Mouse (Mus musculus) embryonic facial prominence, embryonic 12.5 days (tissue): ENCODE measurements around the gene Isoc2a. TPM values are rescaled to one million over a fixed set of nuclear protein-coding genes. Genes with fewer than 3 reads are reported as not detected.

Experiments used
- polyA plus RNA-seq: library from polyadenylated mRNA; unstranded; fragments of >200 nt; fragmentation: Nextera tagmentation; extraction: Ambion mirVana; gene quantifications from 2 replicates; pipeline ENCODE4 v1.2.1, GENCODE M21; 2016

The Isoc2a gene
- polyA plus RNA-seq, 1 experiment from 2014 or later: 0.93 TPM

Other genes starting within 250 kb of the Isoc2a start
- gene Tmem86b, start 245.7 kb upstream of the Isoc2a start, polyA plus RNA-seq: 1.9 and 2.2 TPM in 2 replicates
- 10.6 and 11.7 TPM in 2 replicates for gene Ppp6r1, start 218.1 kb upstream of the Isoc2a start, polyA plus RNA-seq
- gene Hspbp1, start 192.1 kb upstream of the Isoc2a start, polyA plus RNA-seq: 103 and 107 TPM in 2 replicates
- gene Brsk1, start 186.5 kb upstream of the Isoc2a start, polyA plus RNA-seq: 2.8 and 3.6 TPM in 2 replicates
- gene Tmem150b, start 151.9 kb upstream of the Isoc2a start, polyA plus RNA-seq: 0.33 TPM in 1 of 2 replicates, not detected in the other
- gene Kmt5c, start 137.0 kb upstream of the Isoc2a start, polyA plus RNA-seq: 71.1 and 77.3 TPM in 2 replicates
- 66.1 and 67.8 TPM in 2 replicates for gene Cox6b2, start 124.1 kb upstream of the Isoc2a start, polyA plus RNA-seq
- not detected in 2 replicates for gene Fam71e2, start 105.9 kb upstream of the Isoc2a start, polyA plus RNA-seq
- gene Il11, start 94.3 kb upstream of the Isoc2a start, polyA plus RNA-seq: 0.10 TPM in 1 of 2 replicates, not detected in the other
- not detected in 2 replicates for gene Tmem190, start 94.2 kb upstream of the Isoc2a start, polyA plus RNA-seq
- 5.8 and 6.2 TPM in 2 replicates for gene Tmem238, start 87.5 kb upstream of the Isoc2a start, polyA plus RNA-seq
- gene Rpl28, start 84.3 kb upstream of the Isoc2a start, polyA plus RNA-seq: 388 and 404 TPM in 2 replicates
- gene Ube2s, start 64.6 kb upstream of the Isoc2a start, polyA plus RNA-seq: 422 and 452 TPM in 2 replicates
- gene Shisa7, start 32.5 kb upstream of the Isoc2a start, polyA plus RNA-seq: 0.48 and 0.52 TPM in 2 replicates
- 4.1 and 4.4 TPM in 2 replicates for gene Isoc2b, start 6.9 kb upstream of the Isoc2a start, polyA plus RNA-seq
- not detected in 2 replicates for gene Gm36210, start 29.4 kb downstream of the Isoc2a start, polyA plus RNA-seq
- gene Zfp628, start 38.1 kb downstream of the Isoc2a start, polyA plus RNA-seq: 4.0 and 4.3 TPM in 2 replicates
- 5.4 and 7.7 TPM in 2 replicates for gene Nat14, start 44.9 kb downstream of the Isoc2a start, polyA plus RNA-seq
- 1.5 and 1.6 TPM in 2 replicates for gene Ssc5d, start 48.6 kb downstream of the Isoc2a start, polyA plus RNA-seq
- 0.20 and 0.32 TPM in 2 replicates for gene Sbk2, start 87.3 kb downstream of the Isoc2a start, polyA plus RNA-seq
- gene Sbk3, start 94.0 kb downstream of the Isoc2a start, polyA plus RNA-seq: 0.06 TPM in 1 of 2 replicates, not detected in the other
- gene Zfp579, start 119.0 kb downstream of the Isoc2a start, polyA plus RNA-seq: 43.3 and 46.7 TPM in 2 replicates
- gene Zfp524, start 137.3 kb downstream of the Isoc2a start, polyA plus RNA-seq: 9.3 and 10.6 TPM in 2 replicates
- gene Fiz1, start 137.5 kb downstream of the Isoc2a start, polyA plus RNA-seq: 58.9 and 59.3 TPM in 2 replicates
- gene Gm44973, start 138.3 kb downstream of the Isoc2a start, polyA plus RNA-seq: not detected in 2 replicates
- gene Zfp865, start 143.2 kb downstream of the Isoc2a start, polyA plus RNA-seq: 8.2 TPM in 2 replicates
- gene Ccdc106, start 143.4 kb downstream of the Isoc2a start, polyA plus RNA-seq: 35.5 and 38.4 TPM in 2 replicates
- not detected in 2 replicates for gene 4632433K11Rik, start 157.0 kb downstream of the Isoc2a start, polyA plus RNA-seq
- gene Zfp784, start 161.3 kb downstream of the Isoc2a start, polyA plus RNA-seq: 5.4 and 5.7 TPM in 2 replicates
- gene Zfp580, start 174.4 kb downstream of the Isoc2a start, polyA plus RNA-seq: 36.4 and 41.8 TPM in 2 replicates
- 159 and 161 TPM in 2 replicates for gene U2af2, start 185.0 kb downstream of the Isoc2a start, polyA plus RNA-seq
- gene Epn1, start 203.1 kb downstream of the Isoc2a start, polyA plus RNA-seq: 66.0 and 67.2 TPM in 2 replicates
- gene Rfpl4, start 239.8 kb downstream of the Isoc2a start, polyA plus RNA-seq: not detected in 2 replicates
- gene Rasl2-9, start 248.8 kb downstream of the Isoc2a start, polyA plus RNA-seq: 0.22 and 0.27 TPM in 2 replicates